Mouse (Mus musculus): ENCODE measurements around the gene Mboat2. TPM values are rescaled to one million over a fixed set of nuclear protein-coding genes. Genes with fewer than 3 reads are reported as not detected.
A peak's percentile ranks its signal among the peaks of the same experiment; 100 is the strongest.

Mboat2 gene
- polyA plus RNA-seq (2015; fragmentation: Nextera tagmentation; extraction: Ambion mirVana), result 40.3 and 42.6 TPM in 2 replicates

DNA sequence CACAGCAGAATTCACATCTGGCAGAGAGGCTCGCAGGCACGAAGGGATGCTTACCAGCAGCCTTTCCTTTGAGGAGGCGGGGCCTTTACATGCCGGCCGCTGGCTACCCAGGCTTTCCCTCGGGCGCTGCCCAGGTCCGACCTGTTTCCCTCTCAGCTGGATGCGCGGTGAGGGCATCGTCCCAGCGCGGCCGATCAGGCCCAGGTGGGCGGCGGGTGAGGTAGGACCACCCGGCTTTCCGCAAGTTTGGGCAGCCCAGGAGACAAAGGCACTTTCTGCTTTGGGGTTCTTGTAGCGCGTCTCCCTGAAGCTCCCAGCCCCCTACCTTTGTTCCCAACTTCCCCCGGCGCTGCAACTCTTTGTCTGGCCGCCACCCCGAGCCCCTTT is at the start of gene Mboat2:
TSS of gene Mboat2 (plus strand) at position 114 of the 387 bp plus-strand sequence.
- Histone ChIP-seq H3K27ac (peak within 1 kb of the TSS; percentile 92), H3K4me1 (peaks cover 4% of the 10 kb centered on the region; the same call in 1 of the 2 replicates), H3K4me2 (peak within 1 kb of the TSS; percentile 85), H3K9me3 (no peaks in the 10 kb centered on the region), H3K36me3 (no peaks in the 10 kb centered on the region), H3K27me3 (replicated peaks) (no peaks in the 10 kb centered on the region), H3K9ac (peak within 1 kb of the TSS; percentile 88), H3K4me3 (replicated peaks) (peak within 1 kb of the TSS; percentile 90)
- ATAC-seq (ENCODE audit: insufficient read depth, low FRiP score, low read depth), result no peak; the same call in 1 of the 2 replicates
- WGBS, result under 1% methylated on average over 24 of the region's 24 CpGs

DNA sequence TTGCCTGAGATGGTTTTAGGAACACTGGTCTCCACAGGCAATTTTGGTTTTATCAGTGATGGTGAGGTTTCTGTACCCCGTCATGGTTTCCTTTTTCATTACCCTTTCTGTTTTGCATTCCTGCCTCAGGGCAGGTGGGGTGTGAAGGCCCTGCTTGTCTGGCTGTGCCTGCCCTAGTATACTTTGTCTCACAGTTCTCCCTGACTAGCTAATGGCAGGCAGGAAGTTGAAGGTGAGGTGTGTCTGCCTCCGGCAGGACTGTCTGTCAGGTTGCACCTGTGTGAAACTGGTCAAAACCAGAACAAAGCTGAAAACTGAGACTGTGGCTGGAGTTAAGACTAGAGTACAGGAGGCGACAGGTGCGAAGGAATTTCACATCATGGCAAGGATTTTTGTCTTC is 46.9 kb upstream of the Mboat2 start:
- no peaks in the 10 kb centered on the region for H3K36me3 ChIP-seq
- no peak overlapping the region for H3K4me3 ChIP-seq (replicated peaks)
- no peak overlapping the region for H3K4me2 ChIP-seq
- H3K9me3 ChIP-seq, result no peaks in the 10 kb centered on the region
- H3K9ac ChIP-seq, result no peak overlapping the region
- H3K4me1 ChIP-seq, result 0 out of 2 replicates have a peak, but pooled peaks cover 10% of the 10 kb centered on the region
- H3K27ac ChIP-seq, result no peak overlapping the region
- H3K27me3 ChIP-seq (replicated peaks), result no peaks in the 10 kb centered on the region
- 61% methylated on average over 4 of the region's 4 CpGs for WGBS
- ATAC-seq (ENCODE audit: insufficient read depth, low FRiP score, low read depth), result no peak

DNA sequence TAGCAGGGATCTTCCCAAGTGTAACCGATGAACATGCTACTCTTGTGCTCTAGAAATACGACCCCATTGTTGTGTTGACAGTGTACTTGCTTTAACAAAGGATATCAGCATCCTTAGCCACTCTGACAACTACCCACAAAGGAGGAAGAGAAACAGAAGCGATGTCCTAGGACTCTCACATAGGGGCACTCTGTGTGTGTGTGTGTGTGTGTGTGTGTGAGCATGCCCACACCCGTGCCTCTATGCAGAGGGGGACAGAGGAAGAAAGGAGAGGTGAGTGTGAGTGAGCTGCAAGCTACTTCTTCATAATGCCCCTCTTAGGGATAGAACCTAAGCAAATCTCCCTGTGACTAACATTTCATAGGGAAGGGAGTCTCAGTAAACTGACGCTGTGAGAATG is 44.8 kb upstream of the Mboat2 start:
- Histone ChIP-seq H3K9me3 (no peaks in the 10 kb centered on the region), H3K4me3 (replicated peaks) (no peak overlapping the region), H3K4me1 (no peaks in the 10 kb centered on the region), H3K9ac (no peak overlapping the region), H3K4me2 (no peak overlapping the region), H3K27me3 (replicated peaks) (no peaks in the 10 kb centered on the region), H3K27ac (no peak overlapping the region), H3K36me3 (no peaks in the 10 kb centered on the region)
- no peak for ATAC-seq (ENCODE audit: insufficient read depth, low FRiP score, low read depth)
- 65% methylated on average over 5 of the region's 5 CpGs for WGBS

DNA sequence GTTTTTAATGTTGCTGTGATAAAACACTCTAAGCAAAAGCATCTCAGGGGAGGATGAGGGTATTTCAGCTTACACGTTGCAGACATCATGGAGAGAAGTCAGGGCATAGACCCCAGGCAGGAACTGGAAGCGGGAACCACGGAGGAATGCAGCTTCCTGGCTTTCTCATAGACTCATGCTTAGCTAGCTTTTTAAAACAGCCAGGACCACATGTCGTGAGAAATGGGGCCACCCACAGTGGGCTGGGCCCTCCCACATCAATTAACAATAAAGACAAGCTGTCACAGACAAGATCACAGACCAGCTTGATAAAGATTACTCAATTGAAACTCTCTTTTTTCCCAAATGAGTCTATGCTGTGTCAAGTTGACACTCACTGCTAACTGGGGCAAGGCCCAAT is 44.4 kb upstream of the Mboat2 start:
- no peaks in the 10 kb centered on the region for H3K4me1 ChIP-seq
- no peak for ATAC-seq (ENCODE audit: insufficient read depth, low FRiP score, low read depth)

DNA sequence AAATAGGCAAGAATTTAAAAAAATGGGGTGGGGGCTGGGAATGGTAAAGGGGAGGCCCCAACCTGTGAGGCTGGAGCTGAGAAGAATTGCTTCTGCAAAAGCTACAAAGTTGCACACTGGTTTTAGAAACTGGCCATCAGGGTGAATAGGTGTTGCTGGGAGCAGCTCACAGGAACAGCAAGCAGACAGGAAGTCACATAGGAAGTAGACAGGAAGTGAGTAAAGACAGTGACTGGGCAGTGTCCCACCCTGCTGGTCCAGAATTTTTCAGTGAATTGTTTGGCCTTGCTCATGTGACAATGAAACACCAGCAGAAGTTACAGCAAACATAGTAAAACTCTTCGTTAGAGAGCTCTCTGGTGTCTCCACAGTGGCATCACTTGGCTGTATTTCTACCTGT is 41.0 kb upstream of the Mboat2 start:
- Histone ChIP-seq H3K27me3 (replicated peaks) (no peaks in the 10 kb centered on the region), H3K4me1 (no peaks in the 10 kb centered on the region), H3K4me2 (no peak overlapping the region), H3K36me3 (no peaks in the 10 kb centered on the region), H3K9me3 (no peaks in the 10 kb centered on the region), H3K27ac (no peak overlapping the region), H3K9ac (no peak overlapping the region), H3K4me3 (replicated peaks) (no peak overlapping the region)
- WGBS, result 79% methylated on average over 1 of the region's 1 CpGs
- no peak for ATAC-seq (ENCODE audit: insufficient read depth, low FRiP score, low read depth)

More for the DNA sequence above, 44.4 kb upstream of the Mboat2 start:
- H3K27me3 ChIP-seq (replicated peaks), result no peaks in the 10 kb centered on the region
- H3K27ac ChIP-seq, result no peak overlapping the region
- no peaks in the 10 kb centered on the region for H3K36me3 ChIP-seq
- no peaks in the 10 kb centered on the region for H3K9me3 ChIP-seq
- no peak overlapping the region for H3K4me2 ChIP-seq
- WGBS, result 36% methylated on average over 4 of the region's 4 CpGs
- H3K4me3 ChIP-seq (replicated peaks), result no peak overlapping the region
- no peak overlapping the region for H3K9ac ChIP-seq

DNA sequence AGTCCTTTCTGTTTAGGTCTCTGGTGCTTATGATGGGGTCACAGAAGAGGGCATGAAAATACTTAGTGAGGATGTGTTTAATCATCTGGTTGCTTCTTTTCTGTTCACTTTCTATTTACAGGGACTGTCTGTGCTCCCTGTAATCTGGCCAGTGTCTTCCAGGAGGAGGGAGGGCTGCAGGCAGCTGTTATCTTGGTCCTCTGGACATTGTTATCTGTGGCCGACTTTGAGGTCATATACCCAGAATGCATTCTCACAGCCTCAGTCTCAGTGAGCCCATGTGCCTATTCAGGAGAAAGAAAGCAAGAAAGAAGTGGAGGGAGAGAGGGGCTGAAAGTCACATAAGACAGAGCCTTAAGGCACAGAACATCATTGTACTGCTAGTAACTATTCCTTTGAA is 19.4 kb upstream of the Mboat2 start:
- 13% methylated on average over 1 of the region's 1 CpGs for WGBS
- H3K9me3 ChIP-seq, result no peaks in the 10 kb centered on the region
- no peaks in the 10 kb centered on the region for H3K27me3 ChIP-seq (replicated peaks)
- no peaks in the 10 kb centered on the region for H3K4me1 ChIP-seq
- no peak overlapping the region for H3K9ac ChIP-seq
- H3K36me3 ChIP-seq, result no peaks in the 10 kb centered on the region
- H3K27ac ChIP-seq, result no peak overlapping the region
- H3K4me3 ChIP-seq (replicated peaks), result no peak overlapping the region
- no peak for ATAC-seq (ENCODE audit: insufficient read depth, low FRiP score, low read depth)
- H3K4me2 ChIP-seq, result no peak overlapping the region

DNA sequence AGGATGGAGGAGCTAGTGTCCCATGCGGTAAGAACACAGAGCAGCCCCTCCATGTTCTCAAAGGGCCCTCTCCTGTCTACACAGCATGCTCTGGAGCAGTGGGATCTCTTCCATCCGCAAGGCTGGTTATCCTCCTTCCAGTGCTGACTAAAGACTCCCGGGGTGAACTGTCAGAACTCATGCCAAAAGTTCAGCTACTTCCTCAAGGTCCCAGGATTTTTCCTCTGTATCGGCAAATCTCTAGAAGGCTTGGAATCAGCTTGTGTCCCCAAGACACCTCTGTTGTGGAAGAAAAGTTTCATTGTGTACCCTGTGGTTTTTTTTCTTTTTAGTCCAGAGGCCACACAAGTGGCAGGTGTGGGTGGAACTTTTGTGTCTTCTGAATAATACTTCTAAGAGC is 18.8 kb upstream of the Mboat2 start:
- WGBS, result 65% methylated on average over 4 of the region's 4 CpGs
- Histone ChIP-seq H3K27me3 (replicated peaks) (no peaks in the 10 kb centered on the region), H3K36me3 (no peaks in the 10 kb centered on the region), H3K9ac (no peak overlapping the region), H3K27ac (no peak overlapping the region), H3K9me3 (no peaks in the 10 kb centered on the region), H3K4me1 (no peaks in the 10 kb centered on the region), H3K4me3 (replicated peaks) (no peak overlapping the region), H3K4me2 (no peak overlapping the region)
- ATAC-seq (ENCODE audit: insufficient read depth, low FRiP score, low read depth), result no peak

DNA sequence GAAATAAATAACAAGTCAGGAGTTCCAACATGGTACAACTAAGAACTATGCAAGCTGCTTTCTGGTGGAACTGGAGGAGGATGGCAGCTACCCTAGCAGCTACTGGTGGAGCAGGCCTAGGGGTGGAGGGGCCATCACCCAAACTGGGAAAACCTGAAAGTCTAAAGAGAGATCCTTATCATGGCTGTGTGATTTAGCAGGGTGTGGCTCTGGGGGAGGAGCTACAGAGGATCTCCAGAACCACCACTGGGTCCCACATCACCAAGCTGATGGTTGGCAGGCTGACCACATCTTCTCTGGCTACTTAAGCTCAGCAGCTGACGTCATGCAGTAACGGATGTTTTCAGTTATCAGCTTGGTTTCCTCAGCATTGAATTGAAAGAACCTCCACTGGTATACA is 7.8 kb upstream of the Mboat2 start:
- Histone ChIP-seq H3K4me1 (no peaks in the 10 kb centered on the region; the same call in 1 of the 2 replicates), H3K36me3 (no peaks in the 10 kb centered on the region), H3K9me3 (no peaks in the 10 kb centered on the region), H3K4me2 (no peak overlapping the region), H3K27me3 (replicated peaks) (no peaks in the 10 kb centered on the region), H3K27ac (no peak overlapping the region), H3K9ac (no peak overlapping the region), H3K4me3 (replicated peaks) (no peak overlapping the region)
- 0 out of 2 replicates have a peak, but pooled peaks have one; percentile 35 for ATAC-seq (ENCODE audit: insufficient read depth, low FRiP score, low read depth)
- WGBS, result 81% methylated on average over 2 of the region's 2 CpGs

DNA sequence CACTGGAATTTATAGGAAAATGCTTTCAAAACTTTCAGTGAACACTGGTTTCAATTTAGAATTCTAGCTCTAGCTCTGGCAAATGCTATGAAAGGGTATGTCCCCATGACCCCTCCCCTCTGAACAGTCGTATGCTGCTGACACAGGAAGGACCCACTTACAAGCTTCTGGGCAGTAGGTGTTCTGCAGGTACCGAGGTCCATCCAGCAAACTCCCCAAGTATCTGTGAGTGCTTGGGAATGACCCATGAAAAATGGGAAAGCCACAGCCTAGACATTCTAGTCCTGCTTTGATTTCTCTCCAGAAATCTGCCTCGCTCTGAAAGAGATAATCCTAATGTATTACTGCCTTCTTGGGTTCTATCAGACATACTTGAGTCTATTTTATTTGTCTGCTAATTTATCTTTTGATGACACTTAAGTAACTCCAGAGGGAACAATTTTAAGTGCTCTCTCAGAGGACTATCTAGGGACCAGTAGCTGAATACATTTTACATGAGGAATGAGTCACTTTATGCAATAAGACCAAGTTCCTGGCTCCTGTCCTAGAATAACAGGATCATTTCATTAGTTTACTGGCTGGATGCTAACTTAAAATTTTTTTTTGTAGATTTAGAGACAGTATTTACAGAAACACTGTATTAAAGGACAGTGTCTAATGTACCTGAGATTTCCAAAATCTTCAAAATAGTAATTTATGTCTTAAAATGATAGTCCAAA is 6.9 kb upstream of the Mboat2 start:
- ATAC-seq (ENCODE audit: insufficient read depth, low FRiP score, low read depth), result no peak
- Histone ChIP-seq H3K9ac (no peak overlapping the region), H3K27me3 (replicated peaks) (no peaks in the 10 kb centered on the region), H3K4me2 (no peak overlapping the region), H3K27ac (no peak overlapping the region), H3K4me3 (replicated peaks) (no peak overlapping the region), H3K4me1 (no peaks in the 10 kb centered on the region; the same call in 1 of the 2 replicates), H3K36me3 (no peaks in the 10 kb centered on the region), H3K9me3 (no peaks in the 10 kb centered on the region)
- WGBS, result 73% methylated on average over 3 of the region's 3 CpGs

DNA sequence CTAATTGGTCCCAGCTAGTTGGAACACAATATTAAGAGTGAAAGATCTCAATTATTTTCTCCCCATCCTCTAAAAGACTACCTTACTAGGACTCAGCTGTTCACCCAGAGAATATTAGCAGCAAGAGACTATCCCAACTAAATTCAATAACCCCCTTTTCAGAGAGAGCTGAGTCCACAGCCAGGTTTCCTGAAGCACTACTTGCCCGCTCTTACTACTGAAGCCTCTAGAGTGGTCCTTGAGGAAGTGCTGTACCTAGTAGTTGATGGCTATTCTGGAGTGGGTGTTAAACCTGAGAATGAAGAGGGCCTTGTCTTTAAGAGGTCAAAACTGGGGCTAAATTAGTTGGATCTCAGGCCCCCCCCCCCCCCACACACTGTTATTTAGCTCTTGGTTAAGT is 593 bp upstream of the Mboat2 start:
- Histone ChIP-seq H3K4me3 (replicated peaks) (peak overlapping the region; percentile 90), H3K9me3 (no peaks in the 10 kb centered on the region), H3K9ac (0 out of 2 replicates have a peak overlapping the region, but pooled peaks have one; percentile 78), H3K4me1 (peaks cover 4% of the 10 kb centered on the region; the same call in 1 of the 2 replicates), H3K27me3 (replicated peaks) (no peaks in the 10 kb centered on the region), H3K27ac (no peak overlapping the region), H3K4me2 (peak overlapping the region; percentile 85), H3K36me3 (no peaks in the 10 kb centered on the region)
- 59% methylated on average over 1 of the region's 1 CpGs for WGBS
- no peak for ATAC-seq (ENCODE audit: insufficient read depth, low FRiP score, low read depth)

DNA sequence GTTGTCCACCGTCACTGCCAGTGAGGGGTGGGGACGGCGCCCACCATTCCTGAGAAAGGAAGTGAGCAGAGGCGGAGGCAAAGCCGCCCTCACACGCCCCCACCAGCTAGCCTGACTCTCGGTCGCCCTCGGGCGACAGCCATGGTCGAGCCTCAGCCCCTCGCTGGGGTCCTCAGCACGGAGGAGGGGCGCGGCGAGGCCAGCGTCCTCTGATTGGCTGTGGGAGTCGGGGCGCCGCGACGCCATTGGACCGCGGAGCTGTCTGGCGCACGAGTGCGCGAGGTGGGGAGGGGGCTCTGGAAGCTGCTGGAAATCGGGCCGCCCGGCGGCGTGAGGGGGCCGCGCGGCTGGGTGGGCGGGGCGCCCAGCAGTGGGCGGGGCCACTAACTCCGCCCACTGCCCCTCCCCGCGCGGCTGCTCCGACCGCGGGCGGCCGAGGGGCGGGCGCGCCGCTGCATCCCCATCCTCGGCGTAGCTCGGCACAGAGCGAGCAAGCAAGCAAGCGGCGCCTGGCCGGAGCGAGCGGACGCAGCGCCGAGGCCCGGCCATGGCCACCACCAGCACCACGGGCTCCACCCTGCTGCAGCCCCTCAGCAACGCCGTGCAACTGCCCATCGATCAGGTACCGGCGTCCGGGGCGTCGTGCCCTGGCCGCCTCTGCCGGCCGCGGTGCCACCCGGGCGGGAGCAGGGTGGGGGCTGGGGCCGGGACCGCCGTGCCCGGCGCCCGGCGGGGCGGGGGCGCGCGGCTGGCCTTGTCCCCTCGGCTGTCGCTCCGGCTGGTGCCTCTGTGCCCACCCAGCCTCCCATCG is 679 bp downstream of the Mboat2 start:
- under 1% methylated on average over 65 of the region's 95 CpGs for WGBS
- Histone ChIP-seq H3K36me3 (no peaks in the 10 kb centered on the region), H3K4me1 (peaks cover 5% of the 10 kb centered on the region; the same call in 1 of the 2 replicates), H3K9me3 (no peaks in the 10 kb centered on the region), H3K27me3 (replicated peaks) (no peaks in the 10 kb centered on the region), H3K4me2 (peak overlapping the region; percentile 85), H3K4me3 (replicated peaks) (peak overlapping the region; percentile 90), H3K27ac (peak overlapping the region; percentile 92), H3K9ac (peak overlapping the region; percentile 88)
- peak; percentile 98 for ATAC-seq (ENCODE audit: insufficient read depth, low FRiP score, low read depth)

DNA sequence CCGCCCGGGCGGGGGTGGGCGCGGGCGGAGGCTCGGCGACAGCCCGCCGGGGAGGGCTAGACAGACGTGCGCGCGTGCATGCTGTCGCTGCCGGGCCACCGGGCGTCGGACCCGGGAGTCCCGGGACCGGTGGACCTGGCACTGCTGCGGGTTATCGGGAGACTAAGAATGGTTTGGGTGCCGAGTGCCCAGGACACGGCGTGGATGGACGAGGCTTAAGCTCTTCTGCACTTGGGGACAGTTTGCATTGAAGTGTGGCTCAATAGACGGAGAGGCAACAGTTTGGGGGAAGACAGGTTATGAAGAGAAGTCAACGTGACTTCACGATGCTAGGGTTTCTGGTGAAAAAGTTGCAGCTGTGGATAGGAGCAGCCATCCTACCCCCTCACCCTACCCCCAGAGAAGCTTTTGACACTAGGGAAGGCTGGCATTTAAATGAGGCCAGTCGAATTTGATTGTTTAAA is 1.3 kb downstream of the Mboat2 start:
- WGBS, result 0% methylated on average over 32 of the region's 32 CpGs

More for the DNA sequence above, 1.3 kb downstream of the Mboat2 start:
- ATAC-seq (ENCODE audit: insufficient read depth, low FRiP score, low read depth), result no peak
- Histone ChIP-seq H3K4me3 (replicated peaks) (peak overlapping the region; percentile 90), H3K9ac (peak overlapping the region; percentile 88), H3K27ac (peak overlapping the region; percentile 88), H3K36me3 (no peaks in the 10 kb centered on the region), H3K9me3 (no peaks in the 10 kb centered on the region), H3K4me2 (peak overlapping the region; percentile 85), H3K4me1 (peaks cover 9% of the 10 kb centered on the region; the same call in 1 of the 2 replicates), H3K27me3 (replicated peaks) (no peaks in the 10 kb centered on the region)
